Mouse (Mus musculus) cerebellum, adult 2 months (tissue): Measurements from ENCODE around the gene Igfbp4.

Experiments
- CTCF ChIP-seq: fragments of 200-500 bp; IDR thresholded peaks from 2 replicates; pipeline ENCODE4 v1.5.1; 2011; ENCODE audit warnings: low read depth, mild to moderate bottlenecking, control low read depth, low read length, moderate library complexity, borderline replicate concordance; ENCODE audit not compliant: insufficient read depth
- POLR2A ChIP-seq: fragments of 200-500 bp; IDR thresholded peaks from 2 replicates; pipeline ENCODE4 v1.6.1; 2011; ENCODE audit warnings: low read length, control low read depth, borderline replicate concordance; ENCODE audit not compliant: insufficient read depth

- TF ChIP-seq POLR2A (no peak), CTCF (no peak)
Observed at GRCm38 (mm10) chr11:99041841-99042780, 1.1 kb downstream of the Igfbp4 start.
